Mouse (Mus musculus) cerebellum, postnatal 25 days (tissue): ENCODE measurements around the gene Adprhl2.

Experiments
- DNase-seq, 2 experiments: peaks; one replicate each; pipeline ENCODE4 v3.0.0; 2021; ENCODE audit warnings: mixed read lengths in 2 of 2

Adprhl2 gene

DNA sequence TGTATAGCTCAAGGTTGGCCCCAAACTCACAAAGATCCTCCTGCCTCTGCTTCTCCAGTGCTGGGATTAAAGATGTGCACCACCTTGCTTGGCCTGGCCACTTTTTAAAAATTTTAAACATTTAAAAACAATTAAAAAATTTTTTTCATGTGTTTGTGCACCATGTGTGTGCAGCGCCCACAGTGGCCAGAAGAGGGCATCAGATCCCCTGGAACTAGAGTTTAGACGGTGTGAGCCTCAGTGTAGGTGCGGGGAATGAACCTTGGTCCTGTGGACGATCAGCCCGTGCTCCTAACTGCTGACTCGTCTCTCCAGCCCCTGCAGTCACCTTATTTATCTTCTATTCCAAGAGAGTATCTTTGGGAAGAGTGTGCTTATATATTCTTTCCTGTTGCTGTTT lies 15.4 kb downstream of the Adprhl2 start:
- no peak for DNase-seq

DNA sequence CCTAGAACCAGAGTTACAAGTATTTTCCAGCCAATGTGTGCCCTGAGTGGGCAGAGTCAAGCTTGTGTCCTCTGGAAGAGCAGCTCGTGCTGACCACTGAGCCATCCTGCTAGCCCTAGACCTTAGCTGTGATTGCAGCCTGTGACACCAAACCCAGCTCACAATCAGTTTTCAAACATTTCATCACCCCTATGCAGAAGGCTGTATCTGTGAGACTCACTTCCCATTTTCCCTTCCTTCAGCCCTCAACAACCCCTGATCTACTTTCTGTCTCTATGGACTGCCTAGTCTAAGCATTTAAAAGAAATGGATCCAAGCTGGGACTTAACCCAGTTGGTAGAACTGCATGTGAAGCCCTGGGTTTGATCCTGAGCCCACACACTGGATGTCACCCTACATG lies 16.1 kb downstream of the Adprhl2 start:
- DNase-seq, result no peak

DNA sequence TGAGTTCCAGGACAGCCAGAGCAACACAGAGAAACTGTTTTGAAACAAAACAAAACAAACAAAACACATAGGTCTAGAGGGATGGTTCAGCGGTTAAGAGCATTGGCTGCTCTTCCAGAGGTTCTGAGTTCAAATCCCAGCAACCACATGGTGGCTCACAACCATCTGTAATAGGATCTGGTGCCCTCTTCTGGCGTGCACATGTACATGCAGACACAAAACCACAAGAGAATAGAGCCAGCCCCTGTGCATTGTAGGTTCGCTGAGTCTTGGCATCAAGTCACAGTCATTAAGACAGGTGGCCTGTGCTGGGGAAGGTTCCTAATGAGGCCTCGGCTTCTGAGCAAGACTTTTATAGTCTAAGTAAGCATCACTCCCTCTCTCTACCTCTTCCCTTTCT lies 17.6 kb downstream of the Adprhl2 start:
- peak in 1 of 2 experiments; percentile 25 for DNase-seq

DNA sequence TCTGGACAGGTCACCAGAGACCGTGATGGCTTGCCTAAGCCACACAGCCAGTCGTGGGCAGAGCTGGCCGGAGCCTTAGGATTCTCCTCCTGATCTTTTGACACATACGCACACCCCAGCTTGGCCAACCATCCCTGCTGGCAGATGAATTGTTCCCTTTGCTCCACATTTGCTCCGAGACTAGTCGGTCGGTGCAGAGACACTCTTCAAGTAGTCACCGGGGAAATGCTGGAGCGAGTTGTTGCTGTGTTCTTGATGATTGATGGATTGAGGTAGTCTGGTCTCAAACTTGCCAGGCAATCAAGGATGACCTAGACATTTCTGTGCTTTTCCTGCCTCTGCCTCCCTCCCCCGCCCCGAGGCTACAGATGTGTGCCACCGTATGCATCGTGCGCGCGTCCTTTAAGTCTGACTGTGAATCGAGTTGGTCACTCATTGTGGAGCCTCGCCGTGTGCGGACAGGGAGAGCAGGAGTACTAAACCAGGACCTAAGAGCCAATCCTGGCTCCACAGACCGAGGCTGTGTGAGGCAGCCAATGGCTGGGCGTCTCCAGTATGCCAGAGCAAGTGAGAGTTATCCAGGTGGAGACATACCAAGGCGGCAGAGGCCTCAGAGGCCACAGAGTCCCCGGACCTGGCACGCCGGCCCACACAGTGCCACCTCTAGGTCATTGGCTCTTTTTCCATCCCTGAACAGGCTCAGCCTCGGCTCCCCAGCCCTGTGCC lies 19.8 kb downstream of the Adprhl2 start:
- DNase-seq, result peak; percentile 54 to 63

DNA sequence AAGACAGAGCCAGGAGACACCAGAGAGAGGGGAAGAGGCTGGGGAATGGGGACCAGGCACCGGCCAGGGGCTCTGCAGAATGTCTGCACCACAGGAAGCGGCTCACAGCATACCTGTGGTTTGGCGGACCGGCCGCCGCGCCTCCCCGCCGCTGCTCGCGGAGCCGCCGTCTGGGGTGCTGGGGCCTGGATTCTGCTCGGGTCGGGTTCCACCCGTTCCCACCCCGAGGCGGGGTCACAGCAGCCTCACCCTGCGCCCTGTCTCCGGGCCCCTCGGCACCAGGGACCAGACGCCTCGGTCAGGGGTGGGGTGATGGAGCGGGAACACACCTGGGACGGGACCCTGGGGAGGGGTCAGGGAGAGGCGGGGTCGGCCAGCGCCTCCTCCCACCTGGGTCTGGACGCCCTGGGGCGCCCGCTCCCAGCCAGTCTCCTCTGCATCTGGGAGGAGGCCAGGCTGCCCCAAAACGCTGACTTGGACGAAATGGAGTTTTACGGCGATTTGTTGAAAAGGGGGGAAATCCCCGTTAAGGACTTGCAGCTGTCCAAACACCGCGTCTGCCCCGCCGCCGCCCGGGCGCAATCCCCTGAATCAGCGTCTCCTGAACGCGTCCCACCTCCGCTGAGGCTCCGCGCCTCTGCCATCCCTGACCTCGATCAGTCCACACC lies 20.5 kb downstream of the Adprhl2 start:
- peak in 1 of 2 experiments; percentile 27 for DNase-seq

DNA sequence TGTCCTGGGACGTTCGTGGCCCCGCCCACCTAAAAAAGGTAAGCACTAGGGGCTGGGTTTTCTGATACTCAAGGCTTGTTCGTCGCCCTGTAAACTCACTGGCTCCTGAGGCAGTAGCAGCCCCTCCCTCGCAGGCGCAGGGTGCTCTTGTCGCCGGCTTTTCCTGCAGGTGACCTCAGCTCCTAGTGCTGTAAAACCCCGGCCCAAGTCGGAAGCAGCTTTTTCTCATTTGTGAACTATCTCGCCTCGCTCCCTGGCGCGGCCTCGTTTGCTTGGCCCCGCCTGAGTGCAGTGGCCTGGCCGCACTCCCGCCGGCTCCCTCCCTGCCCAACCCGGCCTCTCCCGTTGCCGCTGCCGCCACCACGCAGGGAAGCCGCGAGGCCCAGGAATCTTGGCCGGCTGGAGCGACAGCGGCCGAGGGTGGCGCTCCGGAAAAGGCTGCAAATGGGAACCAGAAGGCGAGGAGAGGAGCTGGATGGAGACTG lies 24.8 kb downstream of the Adprhl2 start:
- peak; percentile 81 to 85 for DNase-seq

DNA sequence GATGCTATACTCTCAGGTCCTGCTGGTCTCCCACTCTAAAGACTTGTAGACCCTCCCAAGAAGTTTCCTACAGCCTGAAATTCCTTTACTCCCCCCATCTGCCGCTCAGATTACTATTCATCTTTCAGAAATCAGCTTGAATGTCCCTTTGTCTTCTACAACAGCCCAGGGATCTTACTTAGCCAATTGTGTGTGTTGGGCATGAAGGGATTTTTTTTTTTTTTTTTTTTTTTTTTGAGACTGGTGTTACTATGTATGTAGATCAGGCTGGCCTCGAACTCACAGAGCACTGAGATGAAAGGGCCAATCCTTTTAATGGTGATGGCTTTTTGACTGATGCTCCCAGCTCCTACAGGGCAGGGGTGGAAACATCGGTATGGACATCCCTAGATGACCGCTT lies 25.6 kb downstream of the Adprhl2 start:
- DNase-seq, result no peak

DNA sequence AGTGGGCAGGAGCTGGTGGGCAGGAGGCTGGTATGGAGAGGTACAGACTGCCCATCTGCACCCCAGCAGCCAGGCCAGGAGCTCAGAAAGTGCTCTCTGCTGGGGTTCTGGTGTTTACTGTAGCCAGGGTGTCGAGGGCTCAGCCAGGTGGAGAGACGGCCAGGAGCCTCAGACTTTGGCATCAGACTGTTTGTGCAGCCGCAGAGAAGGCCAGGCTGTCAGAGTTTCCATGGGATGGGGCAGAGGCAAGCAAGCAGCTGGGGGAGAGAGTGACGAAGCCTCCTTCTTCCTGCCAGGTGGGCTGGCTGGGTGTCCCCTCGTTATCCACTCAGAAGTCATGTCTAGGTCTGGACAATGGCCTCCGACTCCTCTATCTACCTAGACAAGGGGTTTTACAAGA lies 26.4 kb downstream of the Adprhl2 start:
- DNase-seq, result no peak

DNA sequence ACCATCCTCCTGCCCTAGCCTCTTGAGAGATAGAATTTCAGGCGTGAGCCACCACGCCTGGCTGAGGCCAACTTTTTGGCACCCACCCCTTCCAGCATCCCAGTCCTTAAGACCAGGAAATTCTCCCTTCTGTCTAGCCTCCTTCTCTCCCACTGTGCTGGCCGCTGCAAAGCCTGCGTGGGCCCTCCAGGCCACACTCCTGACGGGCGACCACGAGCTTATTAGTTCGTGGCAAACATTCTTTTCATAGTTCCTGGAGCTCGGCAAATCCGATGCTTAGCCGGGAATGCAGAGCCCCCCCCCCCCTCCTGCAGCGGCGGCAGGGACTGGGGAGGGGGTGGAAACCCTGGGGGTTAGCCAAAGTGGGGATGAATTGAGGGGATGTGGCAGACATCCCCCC lies 30.3 kb downstream of the Adprhl2 start:
- DNase-seq, result no peak

DNA sequence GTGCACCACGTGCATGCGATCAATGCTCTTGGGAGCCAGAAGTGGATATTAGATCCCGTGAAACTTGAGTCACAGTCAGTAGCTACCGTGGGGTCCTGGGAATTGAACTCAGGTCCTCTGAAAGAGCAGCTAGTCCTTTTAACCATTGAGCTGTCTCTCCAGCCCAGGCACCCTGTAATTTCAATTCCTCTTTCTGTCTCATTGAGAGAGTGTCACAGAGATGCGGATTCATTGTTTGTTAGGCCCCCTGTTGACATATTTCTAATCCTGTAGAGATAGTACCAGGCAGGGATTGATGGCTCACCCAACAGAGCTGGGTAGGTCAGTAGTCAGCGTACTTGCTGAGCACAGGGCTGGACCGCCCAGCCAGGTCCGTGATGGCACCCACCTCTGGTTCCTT lies 31.2 kb downstream of the Adprhl2 start:
- no peak for DNase-seq

DNA sequence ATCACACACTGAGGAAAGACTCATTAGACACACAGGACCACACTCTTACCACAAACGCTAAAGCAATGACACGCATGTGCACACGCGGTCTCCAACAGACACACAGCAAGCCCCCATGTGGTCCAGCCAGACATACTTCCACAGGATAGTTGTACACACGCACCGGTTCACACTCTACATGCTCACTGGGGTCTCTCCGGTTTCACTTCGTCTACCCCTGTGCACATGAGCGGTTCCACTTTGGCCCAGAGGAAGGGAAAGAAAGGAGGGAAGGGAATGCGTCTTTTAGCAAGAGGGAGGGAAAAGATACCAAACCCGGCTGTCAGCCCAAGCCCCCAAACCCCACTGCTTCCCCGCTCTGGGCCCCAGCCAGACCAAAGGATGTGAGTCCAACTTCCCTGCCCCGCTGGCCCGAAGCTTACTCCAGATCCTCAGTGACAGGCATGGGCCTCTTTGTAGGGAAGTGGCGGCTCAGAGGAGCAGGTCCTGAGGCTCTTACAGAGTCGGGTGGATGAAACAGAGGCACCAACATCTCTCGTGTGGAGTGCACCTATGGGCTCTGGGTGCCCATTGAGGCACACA lies 33.3 kb downstream of the Adprhl2 start:
- no peak for DNase-seq

DNA sequence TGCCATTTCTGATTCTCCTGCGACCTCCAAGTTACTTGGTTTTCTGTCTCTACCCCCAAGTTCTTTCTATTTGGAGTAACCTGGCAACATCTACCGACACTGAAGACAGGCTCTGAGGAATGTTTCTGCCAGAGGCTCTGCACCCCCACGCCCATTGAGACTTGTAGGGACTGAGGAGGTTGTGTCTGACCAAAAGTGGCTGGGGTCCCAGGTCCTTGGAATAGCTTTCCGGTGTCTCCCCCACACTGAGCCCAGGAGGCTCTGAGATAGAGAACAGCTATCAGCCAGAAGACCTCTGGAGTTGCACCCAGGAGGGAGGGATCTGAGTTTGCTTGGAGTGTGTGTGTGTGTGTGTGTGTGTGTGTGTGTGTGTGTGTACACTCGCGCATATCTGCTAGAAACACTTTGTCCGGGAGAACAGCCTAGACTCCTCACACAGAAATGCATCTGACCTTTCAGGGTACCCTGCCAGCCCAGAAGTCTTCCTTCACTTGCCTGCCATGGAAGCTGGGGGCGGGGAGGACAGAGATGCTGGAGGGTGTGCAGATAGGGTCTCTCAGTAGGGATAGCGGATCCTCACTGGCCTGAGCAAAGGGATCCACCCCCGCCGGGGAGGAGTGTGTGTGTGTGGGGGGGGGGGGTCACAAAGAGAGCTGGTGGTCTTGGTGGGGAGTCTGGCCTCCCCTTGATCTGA lies 34.1 kb downstream of the Adprhl2 start:
- DNase-seq, result no peak

DNA sequence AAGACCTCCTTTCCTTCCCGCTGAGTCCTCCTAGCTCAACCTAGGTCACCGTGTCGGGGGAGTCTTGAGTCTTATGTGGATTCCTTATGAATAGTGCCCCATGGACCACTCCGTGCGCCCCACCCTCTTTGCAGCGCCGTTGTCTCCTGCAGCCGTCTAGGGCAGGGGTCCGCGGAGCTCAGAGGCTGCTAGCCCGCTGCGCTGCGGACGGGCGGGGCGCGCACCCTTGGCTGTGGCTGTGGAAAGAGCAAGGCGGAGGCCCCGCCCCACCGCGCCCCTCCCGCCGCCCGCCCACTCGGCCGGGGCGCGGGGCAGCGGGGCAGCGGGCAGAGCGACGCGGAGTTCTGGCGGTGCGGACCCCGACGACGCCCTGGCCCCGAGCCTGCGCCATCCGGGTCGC lies 35.0 kb downstream of the Adprhl2 start, which contains the start of gene Col8a2:
Gene Col8a2 (plus strand): TSS at position 302 of the 400 bp plus-strand sequence.
- DNase-seq, result no peak

DNA sequence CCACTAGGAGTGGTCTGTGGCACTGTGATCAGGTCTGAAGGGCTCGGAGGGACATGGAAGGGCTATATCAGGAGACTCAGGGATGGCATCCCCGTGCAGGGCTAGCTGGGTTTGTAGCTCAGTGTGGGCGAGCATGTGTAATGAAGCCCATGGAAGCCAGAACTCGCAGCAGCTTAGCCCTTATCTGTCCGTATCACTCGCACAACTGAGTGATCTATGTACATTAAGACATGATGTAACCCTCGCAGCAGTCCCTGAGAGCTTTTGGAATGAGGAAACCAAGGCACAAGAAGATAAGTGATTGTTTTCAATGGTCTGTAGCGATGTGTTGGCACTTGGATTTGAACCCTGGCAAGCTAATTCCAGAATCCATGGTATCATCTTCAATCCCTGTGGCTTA lies 37.9 kb downstream of the Adprhl2 start:
- no peak for DNase-seq

DNA sequence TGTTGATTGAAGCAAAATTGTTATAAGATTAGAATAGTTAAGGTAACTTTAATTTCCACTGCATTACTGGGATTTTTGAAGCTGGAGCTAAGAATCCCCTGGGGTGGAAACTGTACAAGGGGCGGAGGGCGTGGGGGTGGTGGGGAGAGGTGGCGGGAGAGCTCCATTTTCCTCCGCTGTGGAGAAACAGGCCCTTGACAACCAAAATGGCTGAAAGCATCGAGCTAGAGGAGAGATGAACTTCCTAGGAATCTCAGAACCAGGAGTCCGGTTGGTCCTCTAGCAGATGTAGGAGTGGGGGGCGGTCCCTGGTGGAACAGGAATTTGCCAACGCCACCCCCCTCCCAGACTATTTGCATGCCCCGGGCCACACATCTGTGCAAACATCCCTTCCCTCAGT lies 39.8 kb downstream of the Adprhl2 start:
- DNase-seq, result no peak

DNA sequence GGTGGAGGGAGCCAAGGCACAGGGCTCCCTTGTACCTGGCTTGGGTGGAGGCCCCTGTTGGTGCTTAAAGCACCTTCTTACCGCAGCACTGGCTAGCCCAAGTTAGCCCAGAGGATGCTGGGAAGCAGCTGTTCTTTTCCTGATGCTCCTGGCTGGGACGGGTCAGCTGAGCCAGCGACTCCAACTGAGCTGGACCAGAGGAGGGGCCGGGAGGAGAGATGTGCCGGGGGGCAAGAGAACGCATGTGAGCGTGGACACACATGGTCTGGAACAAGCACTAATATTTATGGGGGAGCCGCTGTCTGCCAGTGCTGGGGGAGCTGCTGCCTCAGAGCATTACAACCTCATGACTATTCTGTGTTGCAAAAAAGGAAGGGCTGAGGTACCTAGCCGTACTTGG lies 42.5 kb downstream of the Adprhl2 start:
- DNase-seq, result no peak

DNA sequence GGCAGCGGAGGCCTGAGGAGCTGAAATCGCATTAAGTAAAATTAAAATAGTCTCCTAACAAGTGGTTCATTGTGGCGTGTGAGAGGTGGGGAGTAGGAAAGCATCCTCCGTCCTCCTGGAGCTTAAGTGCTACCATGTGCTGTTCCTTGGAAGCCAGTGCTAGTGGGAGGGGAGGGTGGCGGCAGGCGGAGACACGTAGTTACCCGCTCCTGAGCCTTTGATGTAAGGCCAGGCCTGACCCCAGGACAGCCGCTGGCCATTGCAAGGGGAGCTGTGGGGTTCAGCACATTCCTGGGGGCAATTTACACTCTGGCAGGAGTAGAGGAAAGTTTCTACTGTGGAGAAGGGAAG lies 43.0 kb downstream of the Adprhl2 start:
- no peak for DNase-seq

DNA sequence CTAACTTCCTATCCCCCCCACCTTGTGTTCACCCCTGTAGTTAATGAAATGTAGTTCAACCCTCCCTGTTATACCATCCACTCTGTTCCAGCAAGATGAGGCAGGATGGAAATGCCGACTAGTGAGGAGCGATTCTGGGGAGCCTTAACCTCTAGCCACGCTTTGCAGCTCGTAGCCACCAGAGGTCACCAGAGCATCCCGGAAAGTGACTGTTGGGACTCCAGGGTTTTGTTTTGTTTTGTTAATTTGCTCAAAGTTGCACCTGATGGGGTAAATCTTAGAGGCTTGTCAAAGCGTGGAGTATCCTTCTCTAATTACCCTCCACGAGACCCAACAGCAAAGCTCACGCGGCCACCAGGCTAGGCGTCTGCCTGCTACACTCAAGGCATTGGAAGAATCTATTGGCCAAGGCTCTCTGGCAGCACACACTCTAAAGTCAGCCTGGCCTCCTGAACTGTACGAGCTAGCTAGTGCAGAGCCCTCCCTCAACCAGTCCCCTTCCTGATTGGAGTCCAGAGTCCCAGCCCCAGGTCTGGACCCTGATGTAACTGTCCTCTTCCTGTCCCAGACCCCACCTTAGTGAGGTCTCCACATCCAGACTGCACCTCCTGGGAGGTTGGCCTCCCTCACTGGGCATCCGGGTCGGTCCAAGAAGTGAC lies 43.5 kb downstream of the Adprhl2 start:
- peak; percentile 75 to 81 for DNase-seq

DNA sequence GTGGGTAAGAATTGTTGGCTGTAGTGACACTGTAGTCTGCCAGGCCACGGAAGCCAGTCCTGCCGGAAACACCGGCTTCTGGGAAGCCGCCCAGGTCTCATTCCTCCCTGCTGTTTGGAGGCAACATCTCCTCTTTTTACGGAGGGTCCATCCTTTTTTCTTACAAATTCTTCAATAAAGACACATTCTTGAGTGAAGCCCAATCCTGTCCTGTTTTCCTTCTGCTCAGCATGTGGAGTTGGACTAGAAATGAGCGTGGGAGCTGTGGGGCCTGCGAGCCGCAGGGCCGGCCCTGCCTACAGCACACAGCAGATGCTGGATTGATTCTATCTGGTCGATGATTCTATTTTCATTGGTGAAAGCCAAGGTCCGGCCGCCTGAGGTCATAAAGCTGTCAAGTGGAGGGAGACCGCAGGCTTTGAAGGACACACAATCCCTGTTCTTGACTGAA lies 45.8 kb downstream of the Adprhl2 start:
- peak; percentile 81 to 85 for DNase-seq

DNA sequence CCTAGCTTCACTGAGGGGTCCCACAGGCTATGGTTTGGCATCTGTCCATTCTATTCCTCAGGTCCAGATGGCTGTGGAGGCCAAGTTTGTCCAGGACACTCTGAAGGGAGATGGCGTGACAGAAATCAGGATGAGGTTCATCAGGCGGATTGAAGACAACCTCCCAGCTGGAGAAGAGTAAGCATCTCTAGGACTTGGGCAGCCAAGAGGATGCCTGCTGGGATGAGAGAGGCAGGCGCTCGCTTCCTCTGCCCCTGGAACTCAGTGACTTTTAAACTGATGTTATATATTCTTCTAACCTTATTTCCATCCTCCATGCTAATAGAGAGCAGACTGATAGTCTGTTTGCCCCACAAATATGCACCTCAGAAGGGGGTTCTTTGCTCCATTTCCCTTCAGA lies 46.4 kb downstream of the Adprhl2 start:
- DNase-seq, result peak; percentile 58 to 65

DNA sequence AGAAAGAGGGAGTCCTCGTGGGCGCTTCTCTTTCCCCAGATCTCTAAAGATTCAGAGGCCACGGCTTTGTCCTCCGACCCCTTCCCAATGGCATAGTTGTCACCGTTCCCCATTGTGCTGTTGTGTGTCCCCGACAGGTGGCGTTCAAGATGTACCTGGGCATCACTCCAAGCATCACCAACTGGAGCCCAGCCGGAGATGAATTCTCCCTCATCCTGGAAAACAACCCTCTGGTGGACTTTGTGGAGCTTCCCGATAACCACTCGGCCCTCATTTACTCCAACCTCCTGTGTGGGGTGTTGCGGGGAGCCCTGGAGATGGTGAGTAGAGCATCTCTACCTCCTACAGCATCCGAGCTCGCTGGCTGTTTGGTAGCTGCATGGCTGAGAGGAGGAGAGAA lies 47.8 kb downstream of the Adprhl2 start:
- DNase-seq, result peak; percentile 90 to 91

DNA sequence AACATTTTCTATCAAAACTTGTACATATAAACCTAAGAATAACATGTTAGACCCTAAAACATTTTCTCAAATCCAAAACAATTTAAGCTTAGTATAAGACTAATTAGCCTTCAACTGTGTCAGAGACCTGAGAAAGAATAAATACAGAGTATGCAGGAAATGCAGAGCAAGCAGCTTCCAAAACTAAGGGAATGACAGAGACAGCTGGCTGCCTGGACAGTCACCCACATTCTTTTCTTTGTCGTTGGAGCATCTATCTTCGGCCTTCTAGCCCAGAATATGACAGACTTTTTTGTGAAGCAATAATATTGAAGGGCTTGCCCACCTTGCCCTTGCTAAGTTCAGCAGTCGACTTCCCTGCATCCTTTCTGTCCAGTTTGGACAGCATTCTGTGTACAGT lies 52.2 kb downstream of the Adprhl2 start:
- DNase-seq, result no peak
